Mouse (Mus musculus) liver, embryonic 14.5 days (tissue): ENCODE results near the gene Ube2n.

ENCODE experiments used
- CTCF ChIP-seq: IDR thresholded peaks from 2 replicates; pipeline ENCODE4 v1.5.1; 2016; ENCODE audit warnings: antibody characterized with exemption, low read depth, control low read depth
- EP300 ChIP-seq: IDR thresholded peaks from 2 replicates; pipeline ENCODE4 v1.6.1; 2016; ENCODE audit warnings: antibody characterized with exemption, low read depth

DNA sequence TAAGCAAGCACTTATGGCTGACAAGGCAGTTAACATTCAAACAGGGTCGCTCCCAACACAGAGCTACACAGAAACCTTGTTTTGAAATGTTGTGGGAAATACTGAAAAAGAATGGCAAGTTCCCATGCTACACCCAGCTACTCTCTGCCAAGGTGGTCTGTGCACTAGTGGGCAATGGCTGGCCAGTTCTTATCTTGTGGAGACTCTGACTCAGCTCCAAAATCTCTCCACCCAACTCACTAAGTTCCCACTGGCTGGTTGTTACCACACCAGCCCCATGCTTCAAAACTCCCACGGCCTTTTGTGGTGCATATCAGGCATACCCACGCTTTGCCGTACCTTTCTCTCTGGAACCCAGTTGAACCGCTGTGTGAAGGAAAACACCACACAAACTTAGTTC, 18.0 kb downstream of the Ube2n start:
- TF ChIP-seq CTCF: no peak
- TF ChIP-seq EP300: no peak
